Mouse (Mus musculus) 3T3-L1 (cell line): ENCODE measurements around the gene Wdr25.
"Not testable (repeated sequence)": the region's sequence is repeated elsewhere in the genome, so short reads cannot be mapped to it uniquely, and the experiment has no call there.

Experiments
- DNase-seq: peaks from one replicate; pipeline ENCODE4 v3.0.0-alpha.2; 2015; ENCODE audit warnings: low read depth, low spot score

Gene Wdr25

DNA sequence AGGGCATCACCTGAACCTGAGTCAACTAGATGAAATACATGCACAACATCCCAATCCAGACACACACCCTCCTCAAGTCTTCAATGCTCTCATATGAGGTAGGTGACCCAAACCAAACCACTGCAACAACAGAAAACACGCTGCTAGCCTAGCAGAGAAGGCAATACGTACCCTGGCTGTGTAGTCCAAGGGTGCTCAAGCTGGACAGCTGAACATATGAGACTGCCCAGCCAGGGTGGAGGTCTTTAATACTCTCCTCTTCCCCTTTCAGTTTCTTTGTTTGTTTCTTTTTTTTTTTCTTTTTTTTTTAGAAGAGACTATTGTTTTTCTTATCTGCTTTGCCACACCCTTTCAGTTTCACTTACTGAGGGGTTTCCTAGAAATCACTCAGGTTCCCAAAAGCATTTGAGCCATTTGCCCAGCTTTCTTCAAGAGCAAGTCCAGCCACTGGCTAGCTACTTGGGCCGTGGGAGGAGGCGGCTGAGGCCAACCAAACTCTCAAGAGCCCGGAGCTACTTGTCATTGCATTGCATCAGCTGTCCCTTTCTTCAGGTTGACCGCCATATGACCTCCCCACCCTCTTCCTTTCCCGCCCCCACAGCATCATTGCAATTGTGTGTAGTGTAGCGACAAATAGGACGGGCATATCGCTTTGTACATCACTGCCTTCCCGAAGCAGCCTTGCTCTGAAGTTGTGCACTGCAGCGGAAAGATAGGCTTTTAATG, at the start of gene Wdr25:
Wdr25 (plus strand) TSS at position 643 of the 726 bp plus-strand sequence.
- peak; percentile 76 for DNase-seq

DNA sequence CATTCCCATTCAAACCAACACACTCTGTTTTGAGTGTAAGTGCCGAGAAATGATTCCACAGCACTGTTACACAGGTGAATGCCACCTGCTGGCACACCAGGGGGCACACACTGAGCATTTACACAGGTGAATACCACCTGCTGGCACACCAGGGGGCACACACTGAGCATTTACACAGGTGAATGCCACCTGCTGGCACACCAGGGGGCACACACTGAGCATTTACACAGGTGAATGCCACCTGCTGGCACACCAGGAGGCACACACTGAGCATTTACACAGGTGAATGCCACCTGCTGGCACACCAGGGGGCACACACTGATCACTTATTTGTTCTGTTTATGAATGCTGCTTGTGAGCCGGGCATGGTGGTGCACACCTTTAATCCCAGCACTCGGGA, 45.4 kb upstream of the Wdr25 start:
- DNase-seq = not testable (repeated sequence)

DNA sequence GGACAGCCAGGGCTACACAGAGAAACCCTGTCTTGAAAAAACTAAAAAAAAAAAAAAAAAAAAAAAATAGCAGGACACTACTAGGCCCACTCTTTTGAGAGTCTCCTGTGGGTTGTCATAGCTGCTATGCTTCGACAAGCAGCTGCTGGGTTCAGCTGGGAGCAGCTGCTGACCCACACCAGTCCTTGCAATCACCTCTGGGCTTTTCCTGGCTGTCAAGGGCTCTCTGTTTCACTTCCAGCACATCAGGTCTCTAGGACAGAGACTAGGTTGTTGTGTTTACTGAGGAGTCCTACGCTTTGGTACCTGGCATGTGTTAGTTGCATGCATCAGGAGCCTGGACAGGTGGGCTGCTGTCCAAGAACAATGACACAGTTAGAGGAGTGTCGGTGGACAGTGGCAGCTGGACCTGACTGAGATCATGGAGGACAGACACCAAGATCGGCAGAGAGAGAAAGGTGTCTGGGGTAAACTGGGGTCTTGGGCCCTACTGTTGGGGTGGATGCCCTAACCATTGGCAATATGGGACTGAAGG, 43.9 kb upstream of the Wdr25 start:
- no peak for DNase-seq

DNA sequence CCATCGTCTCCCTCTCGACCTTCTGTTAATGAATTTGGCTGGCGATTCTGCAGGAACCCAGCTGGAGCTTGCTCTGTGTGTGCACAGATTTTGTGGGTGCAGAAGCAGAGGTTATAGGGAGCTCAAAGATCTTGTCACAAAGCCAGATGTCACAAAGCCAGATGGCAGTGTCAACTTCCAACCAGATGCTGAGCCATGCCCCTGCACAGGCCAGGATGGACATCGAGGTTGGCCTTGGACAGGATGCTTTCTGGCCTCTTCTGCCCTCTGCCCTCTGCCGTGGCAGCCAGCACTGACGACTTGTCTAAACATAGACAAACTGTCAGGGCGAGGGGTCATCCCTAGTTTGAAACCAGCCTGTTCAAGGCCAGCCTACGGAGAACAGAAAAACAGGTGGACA, 43.3 kb upstream of the Wdr25 start:
- no peak for DNase-seq

DNA sequence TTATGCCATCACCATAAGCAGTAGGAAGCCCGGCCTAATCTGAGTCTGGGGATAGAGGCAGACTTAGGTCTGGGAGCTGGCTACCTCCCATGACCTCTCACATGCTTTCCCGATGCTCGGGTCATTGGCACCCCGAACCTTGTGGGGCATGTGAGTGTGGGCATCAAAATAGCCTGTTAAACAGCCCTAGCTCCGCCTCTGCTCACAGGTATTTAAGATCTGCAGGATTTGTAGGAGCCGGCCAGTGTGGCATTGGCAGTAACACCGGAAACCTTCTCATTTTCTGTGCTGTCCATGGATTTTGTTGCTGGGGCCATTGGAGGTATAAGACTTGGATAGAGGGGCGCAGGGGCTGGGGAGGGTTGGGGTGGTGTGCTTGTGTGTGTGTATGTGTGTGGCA, 42.5 kb upstream of the Wdr25 start:
- no peak for DNase-seq

DNA sequence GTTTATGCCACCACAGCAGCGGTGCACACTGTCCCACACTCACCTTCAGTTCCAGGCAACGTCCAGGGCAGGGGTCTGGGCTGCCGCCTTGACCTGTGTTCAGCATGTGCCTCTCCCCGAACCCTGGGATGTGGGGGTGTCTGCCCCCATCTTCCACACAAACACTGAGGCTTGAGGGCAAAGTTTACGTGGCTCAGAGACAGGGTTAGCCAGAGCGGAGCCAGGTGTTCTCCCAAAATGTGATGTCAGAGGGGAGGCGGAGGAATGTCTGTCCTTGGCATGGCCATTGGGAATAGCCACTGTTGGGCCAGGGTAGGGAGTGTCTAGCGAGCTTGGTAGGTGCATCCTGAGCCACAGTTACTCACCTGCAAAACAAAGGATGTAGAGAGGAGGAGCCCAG, 40.6 kb upstream of the Wdr25 start:
- DNase-seq = no peak

DNA sequence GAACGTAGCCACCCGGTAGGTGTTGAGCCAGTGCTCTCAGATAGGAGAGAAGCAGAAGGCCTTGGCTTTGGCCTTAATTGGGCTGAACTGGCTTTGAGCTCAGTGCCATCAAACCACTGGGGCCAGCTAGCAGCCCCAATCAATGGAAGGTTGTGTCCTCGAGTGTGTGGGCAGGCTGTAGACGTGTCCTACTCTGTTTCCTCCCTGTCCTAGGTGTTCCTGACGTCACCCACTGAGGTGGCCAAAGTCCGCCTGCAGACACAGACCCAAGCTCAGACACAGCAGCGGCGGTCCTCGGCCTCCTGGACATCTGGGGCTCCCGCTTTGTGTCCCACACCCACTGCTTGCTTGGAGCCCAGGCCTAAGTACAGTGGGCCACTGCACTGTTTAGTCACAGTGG, 38.4 kb upstream of the Wdr25 start:
- DNase-seq = no peak

DNA sequence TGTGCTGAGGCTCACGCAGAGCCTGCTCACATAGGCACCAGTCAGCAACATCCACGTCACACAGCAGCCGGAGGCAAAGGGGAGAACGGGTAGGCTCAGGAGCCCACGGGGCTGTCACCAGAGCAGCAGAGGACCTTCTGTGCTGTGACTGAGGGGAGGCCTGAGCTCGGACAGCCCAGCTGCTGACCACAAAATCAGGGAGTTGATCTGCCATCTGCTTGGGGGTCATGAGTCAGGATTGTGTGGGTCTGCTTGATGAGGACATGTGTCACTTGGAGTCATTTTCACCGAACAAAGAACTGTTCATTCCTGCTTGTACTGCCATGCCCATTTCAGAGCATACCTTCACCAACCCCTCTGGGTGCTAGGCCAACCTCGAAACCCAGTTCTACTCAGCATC, 37.2 kb upstream of the Wdr25 start:
- no peak for DNase-seq

DNA sequence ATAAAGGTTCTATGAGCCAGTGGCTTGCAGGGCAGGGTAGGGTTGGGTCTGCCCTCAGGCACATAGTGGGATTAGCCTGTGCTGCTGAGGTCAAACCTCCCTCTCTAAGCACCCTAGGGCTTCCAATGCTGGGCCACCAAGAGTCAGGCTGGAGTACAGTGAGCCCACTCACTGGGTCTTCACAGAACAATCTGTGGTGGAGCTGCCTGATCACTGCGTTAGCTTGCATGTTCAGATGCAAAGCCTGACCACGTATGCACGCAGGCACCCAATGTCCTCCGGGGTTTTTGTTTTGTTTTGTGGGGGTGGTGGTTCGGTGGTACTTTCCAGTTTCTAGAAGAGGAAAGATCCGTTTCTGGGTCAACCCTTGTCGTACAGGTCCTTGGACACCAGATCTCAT, 36.3 kb upstream of the Wdr25 start:
- no peak for DNase-seq

- peak; percentile 72 for DNase-seq
Observed at GRCm38 (mm10) chr12:108857589-108858184, 35.7 kb upstream of the Wdr25 start.

DNA sequence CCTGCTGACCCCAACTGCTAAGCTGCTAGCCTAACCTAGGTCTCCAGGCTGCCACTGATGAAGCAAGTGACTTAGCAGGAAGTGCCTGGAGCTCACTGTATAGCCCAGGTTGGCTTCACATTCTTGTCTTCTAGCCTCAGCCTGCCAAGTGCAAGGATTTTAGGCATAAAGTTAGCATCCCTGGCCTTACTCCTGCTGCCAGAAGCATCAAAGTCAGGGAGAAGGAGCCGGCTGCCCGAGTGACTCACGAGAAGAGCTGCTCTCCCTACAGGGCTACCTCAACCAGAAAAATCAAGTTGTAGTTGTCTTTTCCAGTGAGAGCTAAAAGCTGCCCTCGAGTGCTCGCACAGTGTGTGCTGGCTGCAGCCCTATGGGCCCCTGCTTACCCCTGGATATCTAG, 34.9 kb upstream of the Wdr25 start:
- peak; percentile 87 for DNase-seq

- no peak for DNase-seq
Observed at GRCm38 (mm10) chr12:108865007-108865494, 28.4 kb upstream of the Wdr25 start.

GRCm38 (mm10) chr12:108869575-108869974, 23.9 kb upstream of the Wdr25 start:
- DNase-seq = peak; percentile 57

DNA sequence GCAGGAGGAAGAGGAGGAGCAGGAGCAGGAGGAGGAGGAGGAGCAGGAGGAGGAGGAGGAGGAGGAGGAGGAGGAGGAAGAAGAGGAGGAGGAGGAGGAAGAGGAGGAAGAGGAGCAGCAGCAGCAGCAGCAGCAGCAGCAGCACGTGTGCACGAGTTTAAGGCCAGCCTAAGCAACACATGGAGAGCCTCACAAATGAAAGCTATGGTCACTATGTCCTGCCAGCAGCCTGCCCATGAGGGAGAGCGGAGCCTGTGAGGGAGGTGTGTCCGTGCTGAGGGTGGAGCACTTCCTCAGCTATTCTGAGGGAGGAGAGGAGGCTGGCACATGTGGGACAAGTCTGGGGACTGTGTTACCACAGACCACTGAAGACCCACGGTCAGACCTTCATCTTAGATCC, 20.3 kb upstream of the Wdr25 start:
- no peak for DNase-seq

- no peak for DNase-seq
Observed at GRCm38 (mm10) chr12:108879138-108879537, 14.3 kb upstream of the Wdr25 start.

DNA sequence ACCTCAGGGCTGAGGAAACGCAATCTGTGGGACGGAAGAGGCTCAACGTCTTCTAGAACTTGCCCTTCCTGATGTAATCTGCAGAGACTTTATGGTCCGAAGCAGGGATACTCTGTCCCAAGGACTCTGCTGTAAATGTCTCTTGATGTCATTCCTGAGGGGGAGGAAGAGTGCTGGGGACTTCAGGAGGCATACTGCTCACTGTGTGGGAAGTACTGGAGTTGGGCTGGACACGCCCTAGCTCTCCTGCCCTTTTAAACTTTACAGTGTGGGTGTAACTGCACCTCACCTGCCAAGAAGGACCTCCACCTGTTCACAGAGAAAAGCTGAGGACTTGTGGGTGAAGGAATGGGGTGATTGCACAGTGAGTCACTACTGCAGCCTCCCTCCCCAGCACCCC, 12.8 kb upstream of the Wdr25 start:
- no peak for DNase-seq

GRCm38 (mm10) chr12:108881192-108881591, 12.2 kb upstream of the Wdr25 start:
- no peak for DNase-seq

GRCm38 (mm10) chr12:108882776-108883175, 10.7 kb upstream of the Wdr25 start:
- DNase-seq = no peak

DNA sequence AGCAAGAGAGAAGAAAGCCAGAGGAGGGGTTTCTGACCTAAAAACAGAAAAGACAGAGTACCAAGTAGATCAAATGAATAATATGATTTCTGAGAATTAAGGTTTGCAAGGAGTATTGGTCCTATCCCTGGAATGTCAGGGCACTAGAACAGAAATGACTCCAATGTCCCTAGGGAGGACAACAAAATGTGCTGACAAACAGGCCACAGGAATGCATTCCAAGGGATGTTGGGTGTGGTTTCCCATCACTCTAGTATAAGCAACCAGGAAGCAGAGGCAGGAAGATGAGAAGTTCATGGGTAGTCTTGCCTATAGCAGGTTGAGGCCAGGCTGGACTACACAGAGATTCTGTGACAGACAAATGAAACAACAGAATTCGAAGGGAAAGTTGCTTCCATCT, 7.5 kb upstream of the Wdr25 start:
- peak; percentile 84 for DNase-seq

GRCm38 (mm10) chr12:108887077-108887476, 6.4 kb upstream of the Wdr25 start:
- DNase-seq = no peak

DNA sequence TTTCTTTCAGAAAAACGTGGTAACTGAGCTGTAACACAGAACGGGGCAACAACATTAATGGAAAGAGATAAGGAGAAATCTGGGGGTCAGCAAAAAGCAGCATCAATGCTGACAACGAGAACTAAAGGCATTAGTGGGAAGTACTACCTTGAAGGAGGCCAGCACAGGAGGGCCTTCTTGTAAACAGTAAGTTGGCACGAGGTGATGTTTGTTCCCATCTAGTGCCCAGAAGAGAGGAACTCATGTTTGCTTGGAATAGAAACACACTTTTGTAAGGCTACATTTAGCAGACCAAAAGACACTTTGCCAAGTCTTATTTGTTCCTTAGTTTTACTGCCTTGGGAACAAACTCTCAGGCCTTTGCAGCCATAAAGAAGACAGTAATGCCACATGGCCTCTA, 4.8 kb upstream of the Wdr25 start:
- no peak for DNase-seq

DNA sequence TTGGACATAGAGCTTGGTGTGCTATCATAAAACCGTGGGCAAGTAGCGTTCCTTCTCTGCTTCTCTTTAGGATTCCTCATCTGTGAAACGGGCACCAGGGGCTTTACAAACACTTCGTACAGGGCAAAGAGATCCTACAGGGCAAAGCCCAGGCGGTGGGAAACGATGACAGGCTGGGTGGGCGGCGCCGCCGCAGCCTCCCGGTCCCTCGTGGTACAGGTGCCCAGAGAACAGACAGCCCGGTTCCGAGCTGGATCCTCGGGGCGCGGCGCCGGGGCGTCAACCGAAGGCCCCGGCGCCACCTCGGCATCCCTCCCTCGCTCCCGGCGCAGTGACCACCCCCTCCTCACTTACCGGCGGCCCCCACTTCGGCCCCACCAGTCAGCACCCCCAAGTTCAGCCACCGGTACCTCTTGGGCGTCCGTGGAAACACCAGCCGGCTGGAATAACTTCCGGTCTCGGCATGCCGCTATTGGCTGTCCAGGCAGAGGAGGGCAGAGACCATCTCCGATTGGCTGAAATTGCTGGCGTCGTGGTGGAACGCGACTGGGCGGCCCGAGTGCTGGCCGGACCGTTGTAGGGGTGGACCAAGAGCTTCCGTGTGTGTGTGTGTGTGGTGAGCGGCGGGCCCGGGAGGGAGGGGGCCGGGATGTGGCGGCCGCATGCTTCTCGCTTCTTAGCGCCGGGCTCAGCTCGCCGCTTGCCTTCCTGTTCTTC, 442 bp downstream of the Wdr25 start, which contains the start of gene Wars:
Wars (minus strand) TSS at position 460 of the 717 bp plus-strand sequence.
- peak; percentile 96 for DNase-seq
